Mouse (Mus musculus) E14TG2a.4 (cell line): ENCODE results near the gene Tnfrsf9.

Experiments used
- CTCF ChIP-seq: conservative IDR thresholded peaks from 2 replicates; pipeline ENCODE4 v1.5.1; 2014; ENCODE audit warnings: low read length
- NANOG ChIP-seq: IDR thresholded peaks from 2 replicates; pipeline ENCODE4 v1.6.1; 2014; ENCODE audit warnings: borderline replicate concordance, low read length, mixed read lengths
- POU5F1 ChIP-seq: IDR thresholded peaks from 2 replicates; pipeline ENCODE4 v1.6.1; 2014; ENCODE audit warnings: low read length, borderline replicate concordance

DNA sequence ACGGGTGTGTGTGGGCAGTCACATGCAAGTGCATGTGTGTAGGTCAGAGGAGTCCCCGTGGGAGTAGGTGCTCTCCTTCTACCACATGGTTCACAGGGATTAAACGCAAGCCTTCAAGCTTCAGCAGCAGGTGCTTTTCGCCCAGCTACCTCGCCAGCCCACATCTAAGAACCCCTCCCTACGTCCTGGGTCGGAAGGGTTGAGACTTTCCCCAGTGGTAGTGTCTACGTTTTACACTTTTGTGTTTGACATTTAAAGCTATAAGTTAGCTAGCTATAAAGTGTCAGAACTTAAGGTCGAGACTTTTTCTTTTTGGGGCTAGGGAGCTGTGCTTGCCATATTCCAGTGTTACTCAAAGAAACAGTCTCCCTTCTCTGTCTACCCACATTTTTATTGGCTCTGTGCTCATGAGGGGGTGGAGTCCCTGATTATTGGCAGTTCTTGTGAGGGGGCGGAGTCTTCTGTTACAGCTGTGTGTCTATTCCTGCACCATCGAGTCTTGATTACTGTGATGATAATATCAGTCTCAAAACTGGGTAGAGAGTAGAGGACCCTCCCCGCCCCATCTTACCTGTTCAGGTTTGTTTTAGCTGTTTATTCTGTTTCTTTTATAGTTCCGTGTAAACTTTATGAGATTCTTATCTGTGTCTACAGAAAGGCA lies 25.8 kb downstream of the Tnfrsf9 start:
- TF ChIP-seq CTCF (no peak), POU5F1 (no peak), NANOG (no peak)
